Mouse (Mus musculus) small intestine, adult 2 months (tissue): ENCODE data around the gene Wdr1.

ENCODE experiments used
- CTCF ChIP-seq: fragments of 200-500 bp; IDR thresholded peaks from 2 replicates; pipeline ENCODE4 v1.5.1; 2012; ENCODE audit warnings: low read depth, mild to moderate bottlenecking, control low read depth, inconsistent platforms, low read length, moderate library complexity, mixed read lengths; ENCODE audit not compliant: insufficient replicate concordance, insufficient read length; ENCODE audit errors: extremely low read depth
- POLR2A ChIP-seq: fragments of 200-500 bp; IDR thresholded peaks from 2 replicates; pipeline ENCODE4 v1.6.1; 2012; ENCODE audit warnings: low read depth, mild to moderate bottlenecking, control low read depth, inconsistent platforms, low read length, moderate library complexity

DNA sequence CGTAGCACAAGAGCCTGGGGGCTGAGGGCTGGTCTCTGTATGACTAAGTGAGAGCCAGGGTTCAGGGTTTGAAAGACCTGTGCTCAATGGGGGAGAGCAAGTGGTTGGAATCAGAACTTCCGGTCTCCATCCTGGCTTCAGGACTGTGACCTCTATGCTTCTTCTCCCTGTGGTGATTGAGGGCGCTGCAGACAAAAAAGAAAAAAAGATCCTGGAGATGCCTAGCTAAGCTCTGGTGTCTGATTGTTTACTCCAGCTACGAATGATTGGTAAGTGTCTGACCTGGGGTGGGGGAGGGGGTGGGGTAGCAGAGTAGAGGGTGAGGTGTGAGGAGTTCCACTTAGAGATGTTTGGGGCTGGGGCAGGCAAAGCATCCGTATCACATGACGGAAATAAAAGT is 75.0 kb downstream of the Wdr1 start:
- TF ChIP-seq POLR2A = no peak
- TF ChIP-seq CTCF = no peak
